Mouse (Mus musculus) stomach, postnatal 0 days (tissue): ENCODE measurements at regions not wholly inside any gene's neighbourhood (a gene's known extent, or its start where the extent isn't known, plus 50 kb on each side); places are given as distances from the start of the nearest gene placed in this dataset.

Experiments used
- CTCF ChIP-seq: IDR thresholded peaks from 2 replicates; pipeline ENCODE4 v1.5.1; 2016; ENCODE audit warnings: antibody characterized with exemption, low read depth, mild to moderate bottlenecking, moderate library complexity
- EP300 ChIP-seq: optimal IDR thresholded peaks from 2 replicates; pipeline ENCODE3; 2016; ENCODE audit warnings: antibody characterized with exemption

GRCm38 (mm10) chr15:18453801-18454200 lies 364.9 kb upstream of the Cdh10 start:
- TF ChIP-seq CTCF (no peak), EP300 (no peak)
